Mouse (Mus musculus) cerebellum, adult 2 months (tissue): ENCODE data around the gene Trim59. TPM values are rescaled to one million over a fixed set of nuclear protein-coding genes. Genes with fewer than 3 reads are reported as not detected.
"Not testable (repeated sequence)": the region's sequence is repeated elsewhere in the genome, so short reads cannot be mapped to it uniquely, and the experiment has no call there.

ENCODE experiments used
- DNase-seq, 2 experiments: peaks; one replicate each; pipeline ENCODE4 v3.0.0; 2021
- H3K27ac ChIP-seq: fragments of 200-500 bp; 2 replicates; pipeline ENCODE4 v1.5.1; 2012; ENCODE audit warnings: low read length, control low read depth, inconsistent platforms; ENCODE audit not compliant: insufficient read depth
- H3K27me3 ChIP-seq: fragments of 200-500 bp; 2 replicates; pipeline ENCODE4 v1.6.1; 2012; ENCODE audit warnings: inconsistent platforms, mild to moderate bottlenecking, low read length, moderate library complexity; ENCODE audit not compliant: control insufficient read depth, insufficient read depth
- H3K4me1 ChIP-seq: fragments of 200-500 bp; 2 replicates; pipeline ENCODE4 v1.6.1; 2011; ENCODE audit warnings: low read length; ENCODE audit not compliant: control insufficient read depth, insufficient read depth
- H3K4me3 ChIP-seq: fragments of 200-500 bp; replicated peaks from 2 replicates; pipeline ENCODE3; 2011; ENCODE audit warnings: mild to moderate bottlenecking, low read depth, low read length, control low read depth; ENCODE audit not compliant: insufficient read depth
- CTCF ChIP-seq: fragments of 200-500 bp; IDR thresholded peaks from 2 replicates; pipeline ENCODE4 v1.5.1; 2011; ENCODE audit warnings: low read depth, mild to moderate bottlenecking, control low read depth, low read length, moderate library complexity, borderline replicate concordance; ENCODE audit not compliant: insufficient read depth
- POLR2A ChIP-seq: fragments of 200-500 bp; IDR thresholded peaks from 2 replicates; pipeline ENCODE4 v1.6.1; 2011; ENCODE audit warnings: low read length, control low read depth, borderline replicate concordance; ENCODE audit not compliant: insufficient read depth
- WGBS: fragments of 180-500 bp; shearing (Covaris S2); methylation state at CpG from one replicate; pipeline ENCODE4 v1.1.7; 2018; 5-methylcytosine and 5-hydroxymethylcytosine counted together
- polyA plus RNA-seq: library from polyadenylated mRNA; depleted of rRNA; stranded (reverse); fragments of >200 nt; gene quantifications from 2 replicates; pipeline ENCODE4 v1.2.3, GENCODE M21; 2012

Gene Trim59
- polyA plus RNA-seq, 1 experiment: 17.3 TPM

DNA sequence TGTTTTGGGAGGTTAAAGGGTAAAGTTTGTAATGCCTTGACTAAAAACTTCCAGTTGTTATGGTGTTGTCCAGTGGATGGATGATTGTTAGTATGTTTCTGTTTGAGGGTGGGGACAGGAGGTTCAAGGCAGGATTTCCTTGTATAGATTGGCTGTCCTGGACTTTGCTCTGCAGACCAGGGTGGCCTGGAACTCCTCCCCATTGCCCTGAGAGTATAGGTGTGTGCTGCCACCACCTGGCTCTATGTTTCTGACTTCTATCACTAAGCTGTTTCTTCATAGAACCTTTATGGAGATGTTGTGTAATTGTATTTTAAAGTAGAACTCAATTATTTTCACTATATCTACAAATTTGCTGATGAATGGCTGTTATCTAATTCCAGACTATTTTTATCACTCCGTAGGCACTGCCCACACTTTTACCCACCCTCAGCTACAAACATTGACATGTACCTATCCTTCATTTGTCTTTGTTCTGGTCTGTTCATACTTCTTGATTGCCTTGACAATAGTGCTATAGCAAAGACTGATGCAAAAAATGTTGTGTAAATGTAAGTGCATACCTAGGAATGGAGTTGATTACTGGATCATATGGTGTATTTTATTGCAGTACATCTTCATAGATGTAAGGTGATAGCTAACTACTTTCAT lies 18.3 kb downstream of the Trim59 start:
- H3K27ac ChIP-seq: no peak overlapping the region
- WGBS: 98% methylated on average over 1 of the region's 1 CpGs
- TF ChIP-seq CTCF: no peak
- no peak for TF ChIP-seq POLR2A
- DNase-seq: no peak
- H3K4me1 ChIP-seq: no peaks in the 10 kb centered on the region
- H3K27me3 ChIP-seq: no peaks in the 10 kb centered on the region
- H3K4me3 ChIP-seq: no peak overlapping the region

DNA sequence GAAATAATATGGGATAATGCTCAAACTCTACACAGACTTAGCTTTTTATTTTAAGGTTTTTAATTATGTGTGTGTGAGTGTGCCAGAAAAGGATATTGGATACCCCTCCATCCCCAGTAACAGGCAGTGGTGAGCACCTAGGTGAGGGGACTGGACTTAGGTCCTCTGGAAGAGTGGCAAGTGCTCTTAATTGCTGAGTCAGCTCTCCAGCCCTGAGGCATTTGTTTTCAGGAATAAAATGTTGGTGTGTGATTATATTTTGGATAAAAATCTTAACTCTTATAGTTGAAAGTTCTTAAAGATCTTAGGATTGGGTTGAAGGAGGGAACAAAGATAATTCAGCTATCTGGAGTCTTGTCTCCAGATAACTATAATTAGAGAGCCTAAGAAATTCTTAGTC lies 23.8 kb downstream of the Trim59 start:
- no peaks in the 10 kb centered on the region for H3K27me3 ChIP-seq
- no peaks in the 10 kb centered on the region for H3K4me1 ChIP-seq
- no peak overlapping the region for H3K4me3 ChIP-seq
- no peak overlapping the region for H3K27ac ChIP-seq
- DNase-seq: no peak
- TF ChIP-seq CTCF (no peak), POLR2A (no peak)

DNA sequence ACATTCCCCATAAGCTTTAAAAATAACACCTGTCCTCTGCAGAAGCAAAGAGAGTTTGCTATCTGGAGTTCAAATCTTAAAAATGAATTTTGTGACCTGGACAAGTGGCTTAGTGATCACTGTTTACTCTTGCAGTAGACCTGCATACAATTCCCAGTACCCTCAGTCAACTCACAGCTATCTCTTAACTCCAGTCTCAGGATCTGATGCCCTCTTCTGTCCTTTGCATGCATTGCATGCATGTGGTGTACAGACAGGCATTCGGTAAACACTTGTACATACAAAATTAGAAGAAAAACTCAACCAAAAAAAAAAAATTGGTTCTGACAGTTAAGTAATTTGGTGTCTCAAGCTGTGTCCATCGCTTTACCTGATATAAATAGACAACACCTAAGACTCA lies 24.3 kb downstream of the Trim59 start:
- TF ChIP-seq POLR2A: no peak
- no peak for TF ChIP-seq CTCF
- 82% methylated on average over 2 of the region's 2 CpGs for WGBS

DNA sequence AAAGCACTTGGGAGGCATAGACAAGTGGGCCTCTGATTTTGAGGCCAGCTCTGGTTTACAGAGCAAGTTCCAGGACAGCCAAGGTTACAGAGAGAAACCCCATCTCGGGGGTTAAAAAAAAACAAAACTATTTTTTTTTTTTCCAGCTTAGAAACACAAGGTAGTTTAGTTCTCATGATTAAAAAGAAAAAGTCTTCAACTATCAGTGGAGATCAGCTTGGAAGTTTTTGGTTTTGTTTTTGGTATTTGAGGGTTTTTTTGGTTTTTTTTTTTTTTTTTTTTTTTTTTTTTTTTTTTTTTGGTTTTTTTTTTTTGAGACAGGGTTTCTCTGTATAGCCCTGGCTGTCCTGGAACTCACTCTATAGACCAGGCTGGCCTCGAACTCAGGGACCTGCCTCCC lies 25.9 kb downstream of the Trim59 start:
- not testable (repeated sequence) for H3K4me3 ChIP-seq, DNase-seq, H3K27ac ChIP-seq, H3K4me1 ChIP-seq, H3K27me3 ChIP-seq
- WGBS: 95% methylated on average over 2 of the region's 2 CpGs

More for the DNA sequence above, 24.3 kb downstream of the Trim59 start:
- no peak for DNase-seq
- Histone ChIP-seq H3K4me1 (no peaks in the 10 kb centered on the region), H3K27ac (no peak overlapping the region), H3K4me3 (no peak overlapping the region), H3K27me3 (no peaks in the 10 kb centered on the region)

DNA sequence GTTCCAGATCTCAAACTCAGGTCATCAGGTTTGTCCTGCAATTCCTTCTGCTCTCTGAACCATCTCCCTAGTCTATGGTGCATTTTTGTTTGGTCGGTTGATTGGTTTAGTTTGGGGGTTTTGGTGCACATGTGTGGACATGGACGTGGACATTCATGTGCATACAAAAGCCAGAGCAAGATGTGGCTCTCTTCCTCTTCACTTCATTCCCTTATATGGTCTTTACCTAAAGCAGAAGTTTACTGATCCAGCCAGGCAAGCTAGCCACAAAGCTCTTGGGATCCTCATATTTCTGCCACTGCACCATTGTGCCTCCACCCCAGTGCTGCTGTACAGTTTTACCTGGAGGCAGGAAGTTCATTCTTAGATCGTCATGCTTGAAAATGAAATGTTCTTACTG lies 27.4 kb downstream of the Trim59 start:
- 84% methylated on average over 3 of the region's 3 CpGs for WGBS
- H3K4me3 ChIP-seq: no peak overlapping the region
- no peaks in the 10 kb centered on the region for H3K4me1 ChIP-seq
- DNase-seq: no peak
- H3K27me3 ChIP-seq: no peaks in the 10 kb centered on the region
- TF ChIP-seq CTCF (no peak), POLR2A (no peak)
- H3K27ac ChIP-seq: no peak overlapping the region

DNA sequence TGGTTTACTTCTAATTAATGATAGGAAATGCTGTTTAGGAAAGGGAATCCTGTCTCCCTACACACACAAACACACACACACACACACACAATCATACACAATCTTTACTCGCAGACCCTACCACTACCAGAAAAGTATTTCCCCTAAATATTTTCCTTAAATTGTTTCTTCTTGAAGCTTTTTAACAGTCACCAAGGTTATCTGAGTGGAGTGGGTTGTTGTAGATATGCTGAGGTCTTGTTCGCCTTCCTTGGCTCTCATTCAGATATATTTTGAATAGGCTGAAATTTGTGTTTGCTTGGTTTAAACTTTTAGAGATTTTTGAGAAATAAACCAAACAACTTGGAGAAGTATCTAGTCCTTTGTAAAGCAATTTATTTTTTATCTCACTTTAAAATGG lies 35.7 kb downstream of the Trim59 start:
- no peaks in the 10 kb centered on the region for H3K27me3 ChIP-seq
- 79% methylated on average over 2 of the region's 2 CpGs for WGBS
- H3K27ac ChIP-seq: no peak overlapping the region
- DNase-seq: no peak
- no peaks in the 10 kb centered on the region for H3K4me1 ChIP-seq
- no peak overlapping the region for H3K4me3 ChIP-seq
- TF ChIP-seq POLR2A: no peak
- TF ChIP-seq CTCF: no peak

DNA sequence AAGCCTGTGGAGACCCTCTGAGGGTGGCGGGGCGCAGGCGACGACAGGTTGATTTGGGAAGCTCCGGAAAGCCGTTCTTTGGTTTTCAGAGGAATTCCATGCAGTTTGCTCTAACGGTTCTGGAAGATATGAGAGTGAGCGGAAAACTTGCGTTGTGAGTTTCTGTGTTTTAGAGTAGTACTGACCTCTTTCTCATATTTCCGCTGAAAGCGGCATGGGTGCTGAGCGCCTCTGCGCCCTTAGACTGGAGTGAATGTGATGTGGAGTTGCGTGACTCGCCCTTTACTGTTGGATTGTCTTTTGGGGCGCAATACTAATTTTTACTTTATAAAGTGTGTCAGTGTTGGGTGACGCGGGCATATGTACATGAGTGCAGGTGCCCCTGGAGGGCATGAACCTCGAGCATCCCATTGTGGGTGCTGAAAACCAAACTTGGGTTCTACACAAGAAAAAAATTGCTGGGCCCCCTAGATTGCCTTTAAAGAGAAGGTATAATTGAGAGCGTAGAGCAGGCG lies 38.3 kb downstream of the Trim59 start:
- Histone ChIP-seq H3K27ac (no peak overlapping the region), H3K4me1 (no peaks in the 10 kb centered on the region), H3K27me3 (no peaks in the 10 kb centered on the region), H3K4me3 (peak overlapping the region; percentile 84)
- DNase-seq: no peak
- 3% methylated on average over 21 of the region's 21 CpGs for WGBS
- TF ChIP-seq POLR2A (no peak), CTCF (no peak)

DNA sequence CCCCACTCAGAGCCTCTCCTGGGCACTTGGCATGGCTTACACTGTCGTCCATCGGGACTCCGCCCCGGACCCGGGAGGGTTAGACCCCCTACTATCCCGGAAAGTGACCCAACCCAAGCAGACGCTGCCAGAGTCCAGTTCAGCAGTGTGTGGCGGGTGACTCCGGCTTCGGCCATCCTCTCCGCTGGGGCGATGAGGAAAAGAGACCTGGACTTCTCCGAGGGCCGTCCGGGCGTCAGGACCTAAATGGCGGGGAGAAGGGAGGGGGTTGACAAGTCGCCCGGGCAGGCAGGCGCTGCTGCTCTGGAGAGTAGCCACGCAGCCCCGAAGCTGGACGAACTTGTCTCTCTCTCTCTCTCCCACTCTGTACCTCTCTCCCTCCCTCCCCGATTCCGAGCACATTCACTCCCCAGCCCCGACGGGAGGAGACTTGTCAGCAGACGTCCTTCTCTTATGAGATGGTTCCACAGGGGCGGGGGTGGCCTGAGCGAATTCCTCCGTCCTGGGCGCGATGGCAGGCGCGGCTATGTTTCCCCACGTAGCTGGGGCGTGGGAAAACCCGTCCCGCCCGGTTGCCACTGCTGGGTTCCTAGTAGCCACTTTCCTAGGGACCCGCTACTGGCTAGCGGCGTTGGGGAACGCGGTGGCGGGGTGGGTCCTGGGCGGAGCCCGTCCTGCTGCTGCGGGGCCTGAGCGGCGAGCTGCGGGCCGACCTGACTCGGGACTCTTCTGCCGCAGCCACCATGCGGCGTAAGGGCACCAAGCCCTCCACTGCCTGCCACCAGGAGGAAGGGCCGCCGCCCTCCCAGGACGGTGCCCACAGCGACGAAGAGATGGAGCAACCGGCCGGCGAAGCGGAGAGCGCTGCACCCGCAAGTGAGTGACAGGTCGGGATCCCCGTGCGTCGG lies 39.0 kb downstream of the Trim59 start:
- under 1% methylated on average over 70 of the region's 72 CpGs for WGBS
- Histone ChIP-seq H3K4me3 (peak overlapping the region; percentile 84), H3K27ac (no peak overlapping the region), H3K27me3 (no peaks in the 10 kb centered on the region), H3K4me1 (no peaks in the 10 kb centered on the region)
- peak; percentile 44 to 54 for DNase-seq
- TF ChIP-seq CTCF (no peak), POLR2A (no peak)
